31 mouse cellular contexts compared by ENCODE assay signal in the genomic region with DNA sequence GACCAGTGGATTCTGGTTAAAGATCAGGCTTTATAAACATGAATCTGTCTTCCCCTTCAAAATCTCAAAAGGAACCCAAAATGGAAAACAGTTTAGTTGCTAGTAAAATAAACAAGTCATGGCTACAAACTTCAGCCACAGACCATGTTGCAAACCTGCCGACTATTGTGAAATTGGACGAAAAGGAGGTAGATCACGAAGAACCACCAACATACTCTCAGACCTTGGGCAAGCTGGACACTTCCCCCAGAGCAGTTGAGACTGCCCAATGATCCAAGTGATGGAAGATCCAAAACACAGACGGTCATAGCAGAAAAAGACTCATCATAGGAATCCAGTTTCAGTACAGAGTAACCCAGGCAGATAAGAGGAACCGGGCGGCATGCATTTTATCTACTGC.
A peak's percentile ranks its signal among the peaks of the same experiment; 100 is the strongest.
DNase-seq lines count a peak whose midpoint lies in the region; ATAC-seq and TF ChIP-seq lines count a peak whose summit lies in the region.
"Had no signal": no experiment of that assay in that cellular context is flagged by ENCODE, and none has a peak within 500 bp of the region (broad histone marks: within the 10 kb centered on the region; RNA-seq: fewer than 3 reads in every experiment).

No protein-coding gene starts in this region.

- TF ChIP-seq CTCF in stomach, postnatal 0 days (IDR thresholded peaks at IDR 0.05; ENCODE audit: low read depth), result no peak

- H3K27ac ChIP-seq in stomach, postnatal 0 days (replicated peaks), result no peak overlapping the region
- H3K27ac ChIP-seq: embryonic facial prominence, embryonic 10.5 days; embryonic facial prominence, embryonic 13.5 days; forebrain, embryonic 12.5 days; heart, embryonic 15.5 days; hindbrain, embryonic 10.5 days; hindbrain, embryonic 13.5 days had no signal

- WGBS in stomach, postnatal 0 days, result 73% methylated on average over 6 of the region's 6 CpGs

- no peak overlapping the region for H3K9ac ChIP-seq in stomach, postnatal 0 days (ENCODE audit: low read length)
- H3K9ac ChIP-seq: embryonic facial prominence, embryonic 13.5 days; forebrain, embryonic 12.5 days; heart, embryonic 12.5 days; heart, embryonic 15.5 days; hindbrain, embryonic 13.5 days had no signal

- H3K9me3 ChIP-seq in stomach, postnatal 0 days (ENCODE audit: control insufficient read depth, low read length), result no peaks in the 10 kb centered on the region
- H3K9me3 ChIP-seq: embryonic facial prominence, embryonic 10.5 days; embryonic facial prominence, embryonic 13.5 days; forebrain, embryonic 12.5 days; heart, embryonic 12.5 days; heart, embryonic 15.5 days; hindbrain, embryonic 10.5 days; hindbrain, embryonic 13.5 days had no signal

- peak; percentile 73 for ATAC-seq in granulocyte monocyte progenitor cell, adult 5-6 weeks (replicated peaks; ENCODE audit: poor library complexity, severe bottlenecking)
- peak; percentile 33; the same call in 1 of the 2 replicates for ATAC-seq in monocyte, adult 5-6 weeks (replicated peaks; ENCODE audit: insufficient number of reproducible peaks, low FRiP score, low TSS enrichment, poor library complexity, severe bottlenecking)
- no peak for ATAC-seq in stomach, postnatal 0 days (ENCODE audit: low FRiP score, low TSS enrichment)
- ATAC-seq: forebrain, embryonic 16.5 days; hindbrain, embryonic 16.5 days; inflammation-experienced regulatory T-cells, adult 6 months; Patski had no signal

- TF ChIP-seq EP300 in stomach, postnatal 0 days (optimal IDR thresholded peaks at IDR 0.05), result no peak

- H3K36me3 ChIP-seq in stomach, postnatal 0 days (ENCODE audit: control insufficient read depth, insufficient read depth, low read length), result no peaks in the 10 kb centered on the region
- H3K36me3 ChIP-seq: embryonic facial prominence, embryonic 10.5 days; embryonic facial prominence, embryonic 13.5 days; forebrain, embryonic 12.5 days; heart, embryonic 12.5 days; heart, embryonic 15.5 days; hindbrain, embryonic 10.5 days; hindbrain, embryonic 13.5 days had no signal

- H3K27me3 ChIP-seq in stomach, postnatal 0 days (ENCODE audit: control insufficient read depth, insufficient read depth, low read length), result no peaks in the 10 kb centered on the region
- H3K27me3 ChIP-seq: embryonic facial prominence, embryonic 13.5 days; forebrain, embryonic 12.5 days; heart, embryonic 12.5 days; heart, embryonic 15.5 days; hindbrain, embryonic 13.5 days; Patski had no signal

- H3K4me2 ChIP-seq in stomach, postnatal 0 days (replicated peaks; ENCODE audit: low read depth), result no peak overlapping the region
- H3K4me2 ChIP-seq: embryonic facial prominence, embryonic 13.5 days; forebrain, embryonic 12.5 days; heart, embryonic 12.5 days; heart, embryonic 15.5 days; hindbrain, embryonic 13.5 days had no signal

- peak; percentile 11 for DNase-seq in lung, postnatal 25 days (ENCODE audit: low spot score)
- no peak for DNase-seq in lung, postnatal 14 days
- peak; percentile 21 for DNase-seq in 416B (ENCODE audit: low read depth)
- no peak for DNase-seq in adrenal gland, postnatal 4 days (ENCODE audit: low spot score in 2 of 2)
- no peak for DNase-seq in ovary, postnatal 10 days (ENCODE audit: low spot score)
- no peak for DNase-seq in stomach, postnatal 0 days (ENCODE audit: low spot score)
- DNase-seq: adrenal gland, adult 2 months; adrenal gland, postnatal 14 days; cerebellum, adult 11-12 months; cerebellum, adult 8-10 months; cerebellum, postnatal 10 days; cerebellum, postnatal 36 days; embryo, embryonic 11 days; gastrocnemius, postnatal 10 days; gastrocnemius, postnatal 36 days; heart, postnatal 10 days; heart, postnatal 36 days had no signal

- 0 out of 2 replicates have a peak, but pooled peaks cover 3% of the 10 kb centered on the region for H3K4me1 ChIP-seq in stomach, postnatal 0 days (replicated peaks; ENCODE audit: control insufficient read depth, insufficient read depth)
- H3K4me1 ChIP-seq: forebrain, embryonic 12.5 days; hindbrain, embryonic 13.5 days had no signal

- no peak overlapping the region for H3K4me3 ChIP-seq in stomach, postnatal 0 days (ENCODE audit: low read depth, low read length)
- H3K4me3 ChIP-seq: embryonic facial prominence, embryonic 10.5 days; embryonic facial prominence, embryonic 13.5 days; erythroblast, embryonic 14.5 days; forebrain, embryonic 12.5 days; heart, embryonic 12.5 days; heart, embryonic 15.5 days; hindbrain, embryonic 10.5 days; hindbrain, embryonic 13.5 days had no signal

Comparison
In these comparisons a context has a peak if more than half of its experiments do, and no peak if none do; other contexts are left out.
1. DNase-seq: peak in lung, postnatal 25 days (single experiment) and 416B (single experiment); none in lung, postnatal 14 days (single experiment), adrenal gland, postnatal 4 days (0 of 2), ovary, postnatal 10 days (single experiment) and stomach, postnatal 0 days (single experiment).